Mouse (Mus musculus): ENCODE measurements around the gene Tnnt2.
A peak's percentile ranks its signal among the peaks of the same experiment; 100 is the strongest.

Tnnt2 gene

GRCm38 (mm10) chr1:135856070-135856469 is 19.9 kb downstream of the Tnnt2 start:
- no peak for DNase-seq

- no peak for DNase-seq
These were observed 21.1 kb downstream of the Tnnt2 start for GRCm38 (mm10) chr1:135857137-135857775.

- DNase-seq = no peak
These were observed 22.4 kb downstream of the Tnnt2 start for GRCm38 (mm10) chr1:135858533-135858932.

- DNase-seq = no peak
These were observed 24.9 kb downstream of the Tnnt2 start for GRCm38 (mm10) chr1:135861091-135861490.

- no peak for DNase-seq
These were observed 25.9 kb downstream of the Tnnt2 start for GRCm38 (mm10) chr1:135861980-135862552.

- DNase-seq = no peak
These were observed 26.4 kb downstream of the Tnnt2 start for GRCm38 (mm10) chr1:135862561-135862960.

GRCm38 (mm10) chr1:135863786-135864335 is 27.7 kb downstream of the Tnnt2 start:
- no peak for DNase-seq

GRCm38 (mm10) chr1:135864830-135865229 is 28.7 kb downstream of the Tnnt2 start:
- DNase-seq = no peak

GRCm38 (mm10) chr1:135865518-135866194 is 29.5 kb downstream of the Tnnt2 start:
- DNase-seq = peak; percentile 71

- no peak for DNase-seq
These were observed 32.4 kb downstream of the Tnnt2 start for GRCm38 (mm10) chr1:135868570-135868969.

- DNase-seq = no peak
These were observed 36.8 kb downstream of the Tnnt2 start for GRCm38 (mm10) chr1:135872991-135873390.

GRCm38 (mm10) chr1:135877248-135877647 is 41.1 kb downstream of the Tnnt2 start:
- DNase-seq = no peak

- DNase-seq = no peak
These were observed 46.4 kb downstream of the Tnnt2 start for GRCm38 (mm10) chr1:135882385-135883109.

- DNase-seq = no peak
These were observed 53.5 kb downstream of the Tnnt2 start for GRCm38 (mm10) chr1:135889461-135890185.

- no peak for DNase-seq
These were observed 55.5 kb downstream of the Tnnt2 start for GRCm38 (mm10) chr1:135891424-135892216.

- DNase-seq = no peak
These were observed 56.1 kb downstream of the Tnnt2 start for GRCm38 (mm10) chr1:135892233-135892632.

GRCm38 (mm10) chr1:135892764-135893163 is 56.6 kb downstream of the Tnnt2 start:
- DNase-seq = no peak

- DNase-seq = peak; percentile 7
These were observed 57.2 kb downstream of the Tnnt2 start for GRCm38 (mm10) chr1:135893377-135893776.

GRCm38 (mm10) chr1:135895367-135895766 is 59.2 kb downstream of the Tnnt2 start:
- DNase-seq = no peak

GRCm38 (mm10) chr1:135899295-135899694 is 63.1 kb downstream of the Tnnt2 start:
- no peak for DNase-seq

- no peak for DNase-seq
These were observed 63.9 kb downstream of the Tnnt2 start for GRCm38 (mm10) chr1:135899991-135900515.
